Mouse (Mus musculus): Measurements from ENCODE around the gene Myrfl. TPM values are rescaled to one million over a fixed set of nuclear protein-coding genes. Genes with fewer than 3 reads are reported as not detected.

The Myrfl gene
- polyA plus RNA-seq, 1 experiment: not detected

DNA sequence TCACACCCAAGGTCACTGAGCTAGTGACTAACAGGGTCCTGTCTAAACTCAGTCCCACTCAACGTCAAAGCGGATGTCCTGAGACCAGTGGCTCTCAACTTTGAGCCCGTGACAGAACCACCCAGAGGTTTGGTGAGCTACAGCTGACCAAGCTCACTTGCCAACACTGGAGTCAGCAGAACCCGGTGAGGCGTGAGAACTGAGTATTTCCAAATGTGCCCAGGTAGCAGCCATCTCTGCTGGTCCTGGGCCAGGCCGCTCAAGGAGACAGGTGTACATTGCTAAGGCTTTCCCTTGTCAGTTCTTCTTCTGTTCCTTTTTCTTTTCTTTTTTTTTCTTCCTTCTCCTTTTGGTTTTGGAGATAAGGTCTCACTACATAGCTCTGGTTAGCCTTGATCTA lies 66.0 kb downstream of the Myrfl start:
- Histone ChIP-seq H3K4me1 (ENCODE audit: control insufficient read depth, insufficient read depth, low read length) (no peaks in the 10 kb centered on the region), H3K27ac (ENCODE audit: insufficient read depth, low read depth, low read length) (no peak overlapping the region), H3K4me3 (ENCODE audit: insufficient read depth, low read length) (no peak overlapping the region)
- no peak for TF ChIP-seq CTCF (IDR thresholded peaks at IDR 0.05; ENCODE audit: low read depth, low read length)
- TF ChIP-seq POLR2A (IDR thresholded peaks at IDR 0.05; ENCODE audit: borderline replicate concordance, low read depth, low read length): no peak

DNA sequence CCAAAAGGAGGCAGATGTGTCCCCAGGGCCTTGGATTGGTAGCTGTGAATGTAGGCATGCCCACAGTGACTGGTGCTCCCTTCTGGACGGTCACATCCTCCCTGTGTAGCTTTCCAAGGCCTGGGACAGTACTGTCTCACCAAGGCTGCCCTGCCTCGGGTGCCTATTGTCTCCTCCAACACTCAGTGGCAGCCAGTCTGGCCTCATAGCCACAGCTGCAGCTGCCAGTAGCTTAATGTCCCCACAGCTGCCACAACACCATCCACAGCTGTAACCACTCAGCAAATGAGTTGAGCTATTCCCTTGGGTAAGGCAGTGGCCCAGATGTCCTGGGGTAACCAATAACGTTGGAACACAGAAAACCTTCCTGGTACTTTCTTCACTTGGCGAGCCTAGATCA lies 68.6 kb downstream of the Myrfl start:
- no peaks in the 10 kb centered on the region for H3K4me1 ChIP-seq (ENCODE audit: control insufficient read depth, insufficient read depth, low read length)
- H3K27ac ChIP-seq (ENCODE audit: insufficient read depth, low read depth, low read length): no peak overlapping the region
- no peak for TF ChIP-seq CTCF (IDR thresholded peaks at IDR 0.05; ENCODE audit: low read depth, low read length)
- no peak for TF ChIP-seq POLR2A (IDR thresholded peaks at IDR 0.05; ENCODE audit: borderline replicate concordance, low read depth, low read length)
- no peak overlapping the region for H3K4me3 ChIP-seq (ENCODE audit: insufficient read depth, low read length)

DNA sequence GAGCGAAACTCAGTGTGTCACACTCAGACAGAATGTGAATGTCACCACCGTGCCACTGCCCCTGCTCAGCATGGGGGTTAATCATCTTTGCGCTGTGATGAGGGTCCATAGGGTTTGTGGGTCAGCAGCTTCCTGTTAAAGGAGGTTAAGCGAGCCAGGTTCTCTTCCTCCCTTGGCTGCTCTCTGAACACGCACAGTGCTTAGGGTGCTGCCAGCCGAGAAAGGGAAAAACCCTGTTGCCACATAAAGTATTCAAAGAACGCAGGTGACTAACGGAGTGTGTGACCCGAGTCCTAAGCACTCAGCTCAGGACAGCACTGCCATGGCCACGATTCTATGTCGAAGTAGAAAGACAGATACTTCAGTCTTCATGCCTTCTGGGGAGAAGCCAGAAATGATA lies 69.4 kb downstream of the Myrfl start:
- Histone ChIP-seq H3K27ac (ENCODE audit: insufficient read depth, low read depth, low read length) (no peak overlapping the region), H3K4me1 (ENCODE audit: control insufficient read depth, insufficient read depth, low read length) (no peaks in the 10 kb centered on the region), H3K4me3 (ENCODE audit: insufficient read depth, low read length) (no peak overlapping the region)
- no peak for TF ChIP-seq CTCF (IDR thresholded peaks at IDR 0.05; ENCODE audit: low read depth, low read length)
- TF ChIP-seq POLR2A (IDR thresholded peaks at IDR 0.05; ENCODE audit: borderline replicate concordance, low read depth, low read length): no peak

DNA sequence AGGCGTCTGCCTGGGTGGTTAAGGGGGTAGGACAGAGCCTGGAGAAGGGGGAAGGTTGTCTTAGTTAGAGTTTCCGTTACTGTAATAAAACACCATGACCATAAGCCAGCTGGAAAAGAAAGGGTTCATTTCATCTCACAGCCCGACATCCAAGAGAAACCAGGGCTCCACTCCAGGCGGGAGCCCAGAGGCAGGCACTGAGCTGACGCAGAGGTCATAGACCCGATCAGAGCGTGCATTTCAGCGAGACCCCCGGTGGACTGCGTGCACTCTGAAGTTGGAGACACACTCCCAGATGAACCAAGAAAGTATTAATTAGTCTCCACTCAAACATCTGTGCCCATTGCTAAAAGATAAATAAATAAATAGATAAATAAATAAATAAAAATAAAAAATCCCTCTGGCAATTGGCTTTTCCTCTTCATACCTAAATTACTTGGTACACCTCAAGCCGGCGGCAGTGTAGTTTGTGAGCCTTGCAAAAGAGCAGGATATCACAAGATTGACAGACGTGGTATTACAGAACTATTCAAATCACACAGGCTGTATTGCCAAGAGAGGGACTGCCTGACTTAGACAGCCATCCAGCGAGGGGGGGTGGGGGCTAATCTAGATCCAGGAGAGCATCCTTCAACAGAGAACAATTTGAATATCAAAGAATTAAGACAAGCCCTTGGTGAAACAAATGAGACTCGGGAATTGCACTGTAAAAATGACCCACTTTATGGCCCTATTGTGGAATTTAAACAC lies 81.2 kb downstream of the Myrfl start:
- TF ChIP-seq POLR2A (IDR thresholded peaks at IDR 0.05; ENCODE audit: borderline replicate concordance, low read depth, low read length): no peak
- TF ChIP-seq CTCF (IDR thresholded peaks at IDR 0.05; ENCODE audit: low read depth, low read length): no peak
- Histone ChIP-seq H3K4me1 (ENCODE audit: control insufficient read depth, insufficient read depth, low read length) (no peaks in the 10 kb centered on the region), H3K4me3 (ENCODE audit: insufficient read depth, low read length) (no peak overlapping the region), H3K27ac (ENCODE audit: insufficient read depth, low read depth, low read length) (no peak overlapping the region)

DNA sequence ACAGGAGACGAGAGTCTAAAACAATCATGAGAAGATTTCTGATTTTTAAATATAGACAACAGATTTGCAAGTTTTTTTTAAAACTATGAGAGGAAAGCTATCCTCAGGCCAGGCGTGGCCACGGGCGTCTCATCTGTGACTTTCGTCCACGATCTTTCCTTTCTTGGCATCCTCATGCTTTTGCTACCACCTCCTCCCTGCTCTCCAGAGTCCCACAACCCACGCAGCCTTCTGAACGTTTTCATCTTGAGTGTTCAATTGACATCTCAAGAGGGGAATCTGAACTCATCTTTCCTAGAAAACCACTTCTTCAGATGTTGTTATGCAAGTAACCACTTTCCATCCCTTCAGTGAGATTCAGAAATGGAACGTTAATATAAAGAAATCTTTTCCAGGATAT lies 83.6 kb downstream of the Myrfl start:
- TF ChIP-seq POLR2A (IDR thresholded peaks at IDR 0.05; ENCODE audit: borderline replicate concordance, low read depth, low read length) (no peak), CTCF (IDR thresholded peaks at IDR 0.05; ENCODE audit: low read depth, low read length) (no peak)
- Histone ChIP-seq H3K4me1 (ENCODE audit: control insufficient read depth, insufficient read depth, low read length) (no peaks in the 10 kb centered on the region), H3K27ac (ENCODE audit: insufficient read depth, low read depth, low read length) (no peak overlapping the region), H3K4me3 (ENCODE audit: insufficient read depth, low read length) (no peak overlapping the region)

DNA sequence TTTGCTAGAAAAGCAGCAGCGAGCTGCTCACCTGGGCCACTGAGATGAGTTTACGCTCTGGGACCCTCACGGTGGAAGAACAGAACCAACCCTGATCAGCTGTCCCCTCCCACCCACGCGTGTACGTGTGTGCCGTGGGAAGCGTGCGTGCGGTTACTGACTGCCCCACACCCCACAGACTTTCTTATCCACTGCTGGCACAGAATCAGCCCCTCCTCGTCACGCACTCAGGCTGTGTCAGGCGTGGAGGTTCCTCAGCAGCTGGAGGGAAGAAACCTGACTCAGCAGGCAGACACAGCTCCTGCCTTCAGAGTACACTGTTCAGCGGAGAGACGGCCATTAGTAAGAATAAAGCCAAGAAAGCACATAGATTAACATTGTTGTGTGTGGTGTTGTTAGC lies 86.0 kb downstream of the Myrfl start:
- H3K27ac ChIP-seq (ENCODE audit: insufficient read depth, low read depth, low read length): no peak overlapping the region
- no peak for TF ChIP-seq POLR2A (IDR thresholded peaks at IDR 0.05; ENCODE audit: borderline replicate concordance, low read depth, low read length)
- no peak for TF ChIP-seq CTCF (IDR thresholded peaks at IDR 0.05; ENCODE audit: low read depth, low read length)

DNA sequence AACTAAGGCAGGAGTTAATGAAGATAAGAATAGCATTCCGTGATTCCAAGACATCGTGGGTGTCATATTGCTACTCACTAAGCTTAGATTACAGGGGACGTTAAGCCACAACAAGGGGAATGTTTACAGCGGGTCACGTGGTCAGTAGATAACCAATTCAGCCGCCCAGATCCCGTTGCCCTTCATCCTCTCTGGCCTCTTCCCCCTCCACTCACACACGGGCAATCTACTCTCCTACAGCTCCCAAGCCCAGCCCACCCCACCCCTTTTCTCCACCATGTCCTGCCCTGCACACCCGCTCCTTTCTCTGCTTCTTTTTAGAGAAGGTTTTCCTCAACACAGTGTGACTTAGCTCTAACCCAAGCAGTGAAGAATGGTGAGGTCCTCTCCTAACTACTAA lies 87.3 kb downstream of the Myrfl start:
- TF ChIP-seq POLR2A (IDR thresholded peaks at IDR 0.05; ENCODE audit: borderline replicate concordance, low read depth, low read length) (no peak), CTCF (IDR thresholded peaks at IDR 0.05; ENCODE audit: low read depth, low read length) (no peak)
- Histone ChIP-seq H3K27ac (ENCODE audit: insufficient read depth, low read depth, low read length) (no peak overlapping the region), H3K4me3 (ENCODE audit: insufficient read depth, low read length) (no peak overlapping the region), H3K4me1 (ENCODE audit: control insufficient read depth, insufficient read depth, low read length) (no peaks in the 10 kb centered on the region)

More for the DNA sequence above, 86.0 kb downstream of the Myrfl start:
- Histone ChIP-seq H3K4me1 (ENCODE audit: control insufficient read depth, insufficient read depth, low read length) (no peaks in the 10 kb centered on the region), H3K4me3 (ENCODE audit: insufficient read depth, low read length) (no peak overlapping the region)

DNA sequence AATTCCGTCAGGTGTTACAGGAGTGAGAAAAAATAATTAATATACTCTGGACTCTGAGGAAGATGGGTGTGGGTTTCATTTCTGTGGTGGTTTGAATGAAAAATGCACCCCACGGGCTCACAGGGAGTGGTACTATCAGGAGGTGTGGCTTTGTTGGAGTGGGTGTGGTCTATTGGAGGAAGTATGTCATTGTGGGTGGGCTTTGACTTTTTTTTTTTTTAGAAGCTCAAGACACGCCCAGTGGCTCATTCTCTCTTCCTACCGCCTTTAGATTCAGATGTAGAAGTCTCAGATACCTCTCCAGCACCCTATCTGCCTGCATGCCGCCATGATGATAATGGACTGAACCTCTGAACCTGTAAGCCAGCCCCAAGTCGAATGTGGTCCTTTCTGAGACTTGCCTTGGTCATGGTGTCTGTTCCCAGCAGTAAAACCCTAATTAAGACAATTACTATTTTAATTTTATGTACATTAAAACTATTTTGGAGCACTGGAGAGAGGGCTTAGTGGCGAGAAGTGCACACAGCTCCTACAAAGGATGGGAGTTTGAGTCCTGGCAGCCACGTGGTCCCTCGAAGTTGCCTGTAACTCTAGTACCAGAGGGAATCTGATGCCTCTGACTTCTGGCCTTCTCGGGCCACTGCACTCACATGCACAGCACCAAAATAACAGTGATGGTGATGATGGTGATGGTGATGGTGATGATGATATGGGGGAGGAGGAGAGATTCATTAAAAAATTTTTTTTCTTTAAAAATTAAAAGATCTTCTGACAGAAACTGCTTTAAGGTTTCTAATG lies 88.0 kb downstream of the Myrfl start:
- TF ChIP-seq CTCF (IDR thresholded peaks at IDR 0.05; ENCODE audit: low read depth, low read length): no peak
- no peak for TF ChIP-seq POLR2A (IDR thresholded peaks at IDR 0.05; ENCODE audit: borderline replicate concordance, low read depth, low read length)
- H3K27ac ChIP-seq (ENCODE audit: insufficient read depth, low read depth, low read length): no peak overlapping the region
- no peak overlapping the region for H3K4me3 ChIP-seq (ENCODE audit: insufficient read depth, low read length)
- H3K4me1 ChIP-seq (ENCODE audit: control insufficient read depth, insufficient read depth, low read length): no peaks in the 10 kb centered on the region

DNA sequence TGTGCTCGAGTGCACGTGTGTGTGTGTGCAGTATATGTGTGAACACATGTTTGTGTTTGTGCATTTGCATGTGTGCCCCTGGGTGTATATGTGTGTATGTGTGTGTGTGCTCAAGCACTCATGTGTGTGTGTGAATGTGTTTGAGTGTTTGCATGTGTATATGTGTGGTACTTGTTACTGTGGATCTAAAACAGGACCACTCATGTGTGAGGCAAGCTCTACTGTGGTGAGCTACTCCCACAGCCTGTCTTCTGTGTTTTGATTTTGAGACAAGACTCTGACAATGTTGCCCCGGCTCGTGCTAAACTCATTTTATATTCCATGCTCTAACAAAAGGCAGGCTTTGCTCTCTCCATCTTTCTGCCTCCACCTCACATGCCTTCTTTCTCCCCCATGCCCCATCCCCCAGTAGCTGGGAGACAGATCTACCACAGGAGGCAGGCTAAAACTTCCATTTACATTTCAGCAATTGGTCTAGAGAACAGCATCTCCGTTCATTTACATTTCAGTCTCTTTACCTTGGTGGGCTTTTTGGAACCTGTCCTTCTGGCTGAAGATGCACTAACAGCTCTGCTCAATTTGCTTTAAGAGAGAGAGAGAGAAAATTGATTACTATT lies 94.4 kb downstream of the Myrfl start:
- H3K4me1 ChIP-seq (ENCODE audit: control insufficient read depth, insufficient read depth, low read length): no peaks in the 10 kb centered on the region
- TF ChIP-seq CTCF (IDR thresholded peaks at IDR 0.05; ENCODE audit: low read depth, low read length) (no peak), POLR2A (IDR thresholded peaks at IDR 0.05; ENCODE audit: borderline replicate concordance, low read depth, low read length) (no peak)
- no peak overlapping the region for H3K27ac ChIP-seq (ENCODE audit: insufficient read depth, low read depth, low read length)
- no peak overlapping the region for H3K4me3 ChIP-seq (ENCODE audit: insufficient read depth, low read length)

DNA sequence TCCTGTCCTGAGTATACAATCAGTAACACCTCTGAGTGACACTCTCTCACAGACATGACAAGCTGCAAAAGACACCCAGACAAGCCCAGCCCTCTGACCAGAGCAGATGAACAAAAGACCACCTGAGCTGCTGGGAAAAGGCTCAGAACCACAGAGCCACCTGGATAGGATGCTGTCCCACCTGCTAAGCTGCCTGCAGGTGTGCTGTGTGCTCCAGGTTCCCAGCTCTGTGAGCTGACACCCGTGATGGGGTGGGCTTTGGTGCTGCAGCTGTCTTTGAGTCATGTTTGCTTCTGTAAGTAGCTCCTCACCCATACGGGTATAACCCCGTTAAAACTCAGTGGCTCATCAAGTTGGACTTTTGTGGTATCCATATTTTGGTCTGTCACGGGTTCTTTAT lies 95.4 kb downstream of the Myrfl start:
- Histone ChIP-seq H3K4me3 (ENCODE audit: insufficient read depth, low read length) (no peak overlapping the region), H3K27ac (ENCODE audit: insufficient read depth, low read depth, low read length) (no peak overlapping the region), H3K4me1 (ENCODE audit: control insufficient read depth, insufficient read depth, low read length) (no peaks in the 10 kb centered on the region)
- TF ChIP-seq POLR2A (IDR thresholded peaks at IDR 0.05; ENCODE audit: borderline replicate concordance, low read depth, low read length): no peak
- no peak for TF ChIP-seq CTCF (IDR thresholded peaks at IDR 0.05; ENCODE audit: low read depth, low read length)

Measured in bone marrow macrophage, adult 2 months (primary cell).